8 mouse cellular contexts compared by ENCODE assay signal in genomic region chr1:138619114-138619971, GRCm38 (mm10). TPM values are rescaled to one million over a fixed set of nuclear protein-coding genes. Genes with fewer than 3 reads are reported as not detected.
DNase-seq lines count a peak whose midpoint lies in the region; ATAC-seq and TF ChIP-seq lines count a peak whose summit lies in the region.

No protein-coding gene starts in this region.

- peak overlapping the region; percentile 66 for H3K27ac ChIP-seq in MEL (ENCODE audit: control insufficient read depth, low read depth, low read length)
- peak overlapping the region; percentile 35; the same call in 1 of the 2 replicates for H3K27ac ChIP-seq in cerebellum, adult 2 months (ENCODE audit: insufficient read depth, low read length)
- H3K27ac ChIP-seq in forebrain, postnatal 0 days (ENCODE audit: low read depth, low read length), result peak overlapping the region; percentile 80
- H3K27ac ChIP-seq in lung, embryonic 16.5 days (ENCODE audit: low read length), result peak overlapping the region; percentile 99

- H3K36me3 ChIP-seq in MEL (ENCODE audit: control insufficient read depth in 1 of 2, insufficient read depth in 2 of 2, low read length in 2 of 2), result peaks cover 0 to 10% of the 10 kb centered on the region in 2 experiments; a peak in 2 of 4 replicates
- no peaks in the 10 kb centered on the region for H3K36me3 ChIP-seq in forebrain, postnatal 0 days (ENCODE audit: insufficient read depth)
- no peaks in the 10 kb centered on the region for H3K36me3 ChIP-seq in lung, embryonic 16.5 days (ENCODE audit: control insufficient read depth, insufficient read depth, low read length)

- DNase-seq in MEL (ENCODE audit: low read depth, low spot score), result peak; percentile 96
- peak; percentile 91 to 95 for DNase-seq in cerebellum, adult 2 months
- DNase-seq in forebrain, postnatal 0 days, result peak; percentile 94
- DNase-seq in layer of hippocampus, adult 9-10 months (ENCODE audit: low spot score), result peak; percentile 94
- DNase-seq in ovary, postnatal 10 days (ENCODE audit: low spot score), result peak; percentile 90
- peak; percentile 96 to 97 for DNase-seq in thymus, postnatal 10 days (ENCODE audit: low spot score in 2 of 2)

- H3K4me2 ChIP-seq in forebrain, postnatal 0 days (ENCODE audit: low read depth), result peak overlapping the region; percentile 90
- peak overlapping the region; percentile 82 for H3K4me2 ChIP-seq in lung, embryonic 16.5 days (ENCODE audit: low read depth, low read length)

- peak; percentile 98 for ATAC-seq in forebrain, postnatal 0 days
- peak; percentile 91 to 92 for ATAC-seq in hematopoietic stem cell, adult 5-6 weeks (replicated peaks in 1 of 2; ENCODE audit: insufficient read depth in 1 of 2, low FRiP score in 2 of 2, low TSS enrichment in 1 of 2, low read depth in 1 of 2, poor library complexity in 2 of 2, severe bottlenecking in 2 of 2)
- ATAC-seq in lung, embryonic 16.5 days (ENCODE audit: low read depth), result peak; percentile 95

- no peak for TF ChIP-seq RAD21 in MEL (IDR thresholded peaks at IDR 0.05; ENCODE audit: low read depth, low read length)

- no peaks in the 10 kb centered on the region for H3K27me3 ChIP-seq in MEL (ENCODE audit: control insufficient read depth in 1 of 2, insufficient read depth in 2 of 2, low read length in 2 of 2)
- H3K27me3 ChIP-seq in cerebellum, adult 2 months (ENCODE audit: control insufficient read depth, insufficient read depth, low read length), result no peaks in the 10 kb centered on the region; the same call in 1 of the 2 replicates
- no peaks in the 10 kb centered on the region for H3K27me3 ChIP-seq in forebrain, postnatal 0 days (ENCODE audit: insufficient read depth, low read length)
- H3K27me3 ChIP-seq in lung, embryonic 16.5 days (ENCODE audit: control insufficient read depth, insufficient read depth, low read depth, low read length), result no peaks in the 10 kb centered on the region

- peaks cover 8% of the 10 kb centered on the region for H3K79me2 ChIP-seq in MEL (ENCODE audit: control insufficient read depth, insufficient read depth, low read length, poor library complexity)

- peak overlapping the region; percentile 63 to 77 for H3K4me3 ChIP-seq in MEL (ENCODE audit: control insufficient read depth in 1 of 2, insufficient read depth in 1 of 2, low read depth in 2 of 2, low read length in 2 of 2)
- H3K4me3 ChIP-seq in cerebellum, adult 2 months (replicated peaks; ENCODE audit: insufficient read depth, low read depth, low read length), result peak overlapping the region; percentile 60
- peak overlapping the region; percentile 94 for H3K4me3 ChIP-seq in forebrain, postnatal 0 days (ENCODE audit: low read depth, low read length)
- H3K4me3 ChIP-seq in lung, embryonic 16.5 days (ENCODE audit: low read length), result peak overlapping the region; percentile 75

- peak in 1 of 2 experiments; percentile 13; a peak in 1 of 4 replicates for TF ChIP-seq EP300 in MEL (IDR thresholded peaks at IDR 0.05; ENCODE audit: low read depth in 1 of 2, low read length in 2 of 2)

- TF ChIP-seq POLR2A in MEL (IDR thresholded peaks at IDR 0.05; ENCODE audit: control insufficient read depth in 1 of 2, insufficient read depth in 1 of 2, low read depth in 1 of 2, low read length in 2 of 2, poor library complexity in 1 of 2), result peak; percentile 60 to 73; a peak in 3 of 4 replicates
- TF ChIP-seq POLR2A in cerebellum, adult 2 months (IDR thresholded peaks at IDR 0.05; ENCODE audit: borderline replicate concordance, insufficient read depth, low read length), result no peak

- H3K9ac ChIP-seq in MEL (ENCODE audit: control insufficient read depth, low read depth, low read length, poor library complexity, severe bottlenecking), result peak overlapping the region; percentile 80
- peak overlapping the region; percentile 56 for H3K9ac ChIP-seq in forebrain, postnatal 0 days
- peak overlapping the region; percentile 90 for H3K9ac ChIP-seq in lung, embryonic 16.5 days (ENCODE audit: low read length)

- no peaks in the 10 kb centered on the region for H3K9me3 ChIP-seq in MEL (replicated peaks; ENCODE audit: insufficient read depth, low read length)
- no peaks in the 10 kb centered on the region for H3K9me3 ChIP-seq in forebrain, postnatal 0 days (ENCODE audit: low read length)
- H3K9me3 ChIP-seq in lung, embryonic 16.5 days (ENCODE audit: control insufficient read depth, low read length), result no peaks in the 10 kb centered on the region

- no peak for TF ChIP-seq CTCF in MEL (IDR thresholded peaks at IDR 0.05 in 2 of 3, conservative IDR thresholded peaks at IDR 0.05 in 1 of 3; ENCODE audit: control insufficient read depth in 1 of 3, insufficient read depth in 1 of 3, low read depth in 2 of 3, low read length in 3 of 3, poor library complexity in 1 of 3, severe bottlenecking in 1 of 3)
- no peak for TF ChIP-seq CTCF in cerebellum, adult 2 months (IDR thresholded peaks at IDR 0.05; ENCODE audit: borderline replicate concordance, insufficient read depth, low read depth, low read length)
- no peak for TF ChIP-seq CTCF in forebrain, postnatal 0 days (IDR thresholded peaks at IDR 0.05; ENCODE audit: low read depth)

- WGBS in cerebellum, adult 2 months, result under 1% methylated on average over 83 of the region's 83 CpGs
- 2% methylated on average over 80 of the region's 83 CpGs for WGBS in forebrain, postnatal 0 days
- under 1% methylated on average over 70 of the region's 83 CpGs for WGBS in lung, embryonic 16.5 days

- peaks cover 0 to 7% of the 10 kb centered on the region in 2 experiments; a peak in 3 of 4 replicates for H3K4me1 ChIP-seq in MEL (ENCODE audit: control insufficient read depth in 1 of 2, insufficient read depth in 2 of 2, low read length in 2 of 2)
- no peaks in the 10 kb centered on the region for H3K4me1 ChIP-seq in cerebellum, adult 2 months (ENCODE audit: control insufficient read depth, insufficient read depth, low read length)
- peaks cover 12% of the 10 kb centered on the region; the same call in 1 of the 2 replicates for H3K4me1 ChIP-seq in forebrain, postnatal 0 days (ENCODE audit: insufficient read depth)
- peaks cover 10% of the 10 kb centered on the region for H3K4me1 ChIP-seq in lung, embryonic 16.5 days (replicated peaks; ENCODE audit: control insufficient read depth, insufficient read depth, low read length)

TF ChIP-seq in MEL, 35 proteins besides CTCF, POLR2A, EP300 and RAD21 (continues in another document):
- no peak for TF ChIP-seq CHD1 (IDR thresholded peaks at IDR 0.05; ENCODE audit: low read depth, low read length)
- TF ChIP-seq ZKSCAN1 (IDR thresholded peaks at IDR 0.05; ENCODE audit: low read depth, low read length), result no peak
- TF ChIP-seq TBP (IDR thresholded peaks at IDR 0.05; ENCODE audit: low read depth, low read length), result peak; percentile 74
- TF ChIP-seq KAT2A (conservative IDR thresholded peaks at IDR 0.05; ENCODE audit: low read depth, low read length), result no peak
- TF ChIP-seq E2F4 (IDR thresholded peaks at IDR 0.05; ENCODE audit: borderline replicate concordance, low read depth, low read length), result no peak
- TF ChIP-seq HCFC1 (IDR thresholded peaks at IDR 0.05; ENCODE audit: low read depth, low read length), result peak; percentile 48
- TF ChIP-seq SMC3 (IDR thresholded peaks at IDR 0.05; ENCODE audit: low read depth, low read length), result no peak
- TF ChIP-seq GATA1 (IDR thresholded peaks at IDR 0.05; ENCODE audit: low read depth, low read length), result no peak
- TF ChIP-seq MAFK (IDR thresholded peaks at IDR 0.05; ENCODE audit: borderline replicate concordance, low read depth, low read length), result no peak
- 0 out of 2 replicates have a peak, but pooled peaks have one; percentile 17 for TF ChIP-seq ELF1 (IDR thresholded peaks at IDR 0.05; ENCODE audit: low read depth, low read length)
- no peak for TF ChIP-seq RCOR1 (IDR thresholded peaks at IDR 0.05; ENCODE audit: low read depth, low read length)
- TF ChIP-seq POLR2AphosphoS5 (IDR thresholded peaks at IDR 0.05; ENCODE audit: borderline replicate concordance, low read depth, low read length), result no peak
- TF ChIP-seq BHLHE40 (IDR thresholded peaks at IDR 0.05; ENCODE audit: borderline replicate concordance, low read depth, low read length), result no peak
- peak; percentile 48; the same call in 1 of the 2 replicates for TF ChIP-seq CHD2 (IDR thresholded peaks at IDR 0.05; ENCODE audit: low read length)
- no peak for TF ChIP-seq USF1 (IDR thresholded peaks at IDR 0.05; ENCODE audit: low read depth, low read length)
- peak; percentile 19; the same call in 1 of the 2 replicates for TF ChIP-seq TCF12 (IDR thresholded peaks at IDR 0.05; ENCODE audit: low read depth, low read length)
- no peak for TF ChIP-seq MYB (IDR thresholded peaks at IDR 0.05; ENCODE audit: low read depth, low read length)
- TF ChIP-seq UBTF (IDR thresholded peaks at IDR 0.05; ENCODE audit: borderline replicate concordance, insufficient read depth, low read depth, low read length), result no peak
- peak; percentile 54; the same call in 1 of the 2 replicates for TF ChIP-seq NELFE (IDR thresholded peaks at IDR 0.05; ENCODE audit: low read depth, low read length)
- TF ChIP-seq JUND (IDR thresholded peaks at IDR 0.05; ENCODE audit: low read depth, low read length), result no peak
- no peak for TF ChIP-seq USF2 (IDR thresholded peaks at IDR 0.05; ENCODE audit: borderline replicate concordance in 1 of 2, insufficient read depth in 1 of 2, low read depth in 1 of 2, low read length in 2 of 2)
- no peak for TF ChIP-seq ETS1 (IDR thresholded peaks at IDR 0.05; ENCODE audit: low read depth, low read length)
- peak; percentile 24; the same call in 1 of the 2 replicates for TF ChIP-seq SIN3A (IDR thresholded peaks at IDR 0.05; ENCODE audit: low read length)
- TF ChIP-seq MAZ (IDR thresholded peaks at IDR 0.05; ENCODE audit: low read depth, low read length), result peak; percentile 56; the same call in 1 of the 2 replicates
- TF ChIP-seq TAL1 (IDR thresholded peaks at IDR 0.05; ENCODE audit: low read length), result no peak
- no peak for TF ChIP-seq NRF1 (IDR thresholded peaks at IDR 0.05; ENCODE audit: insufficient read depth, low read depth, low read length, poor library complexity, severe bottlenecking)
- TF ChIP-seq GABPA (IDR thresholded peaks at IDR 0.05; ENCODE audit: low read depth, low read length), result no peak
- TF ChIP-seq ZNF384 (IDR thresholded peaks at IDR 0.05; ENCODE audit: low read depth, low read length), result no peak

RNA-seq across cellular contexts. Expression of gene Nek7, which starts 0.6 kb away (rescaled TPM):
- total RNA-seq in MEL (2012; rRNA removed), result 4.7 and 6.2 TPM in 2 replicates
- 1 to 10 TPM in 1 of 2 experiments, not detected in 1; 9.1 TPM for polyA plus RNA-seq in MEL (2012; ENCODE audit: insufficient read depth in 1 of 2, insufficient read length in 2 of 2, low read depth in 1 of 2, low replicate concordance in 2 of 2, missing spikeins in 1 of 2)
- polyA plus RNA-seq in cerebellum, adult 2 months (2012; rRNA removed), result 18.3 and 21.5 TPM in 2 replicates
- 10.9 and 15.4 TPM in 2 replicates for total RNA-seq in forebrain, postnatal 0 days (2014; rRNA removed)
- polyA plus RNA-seq in forebrain, postnatal 0 days (2015; fragmentation: Nextera tagmentation; extraction: Ambion mirVana), result 9.9 and 15.3 TPM in 2 replicates
- total RNA-seq in hematopoietic stem cell, adult 5-6 weeks (2017), result 35.0 and 43.4 TPM in 2 replicates
- 34.7 and 35.9 TPM in 2 replicates for polyA plus RNA-seq in lung, embryonic 16.5 days (2015; fragmentation: Nextera tagmentation; extraction: Ambion mirVana)

Comparison
In these comparisons a context has a peak if more than half of its experiments do, and no peak if none do; other contexts are left out.
1. Peak in every context shown above with its lines: DNase-seq, ATAC-seq, H3K4me3 ChIP-seq and H3K27ac ChIP-seq.
2. H3K27ac ChIP-seq: peak in every context shown above with its lines; median percentile 99 in lung, embryonic 16.5 days; 80 in forebrain, postnatal 0 days; 66 in MEL; 35 in cerebellum, adult 2 months.